Mouse (Mus musculus) cerebellum, adult 2 months (tissue): ENCODE data around the gene Srpr.

Source experiments
- CTCF ChIP-seq: fragments of 200-500 bp; IDR thresholded peaks from 2 replicates; pipeline ENCODE4 v1.5.1; 2011; ENCODE audit warnings: low read depth, mild to moderate bottlenecking, control low read depth, low read length, moderate library complexity, borderline replicate concordance; ENCODE audit not compliant: insufficient read depth
- POLR2A ChIP-seq: fragments of 200-500 bp; IDR thresholded peaks from 2 replicates; pipeline ENCODE4 v1.6.1; 2011; ENCODE audit warnings: low read length, control low read depth, borderline replicate concordance; ENCODE audit not compliant: insufficient read depth

DNA sequence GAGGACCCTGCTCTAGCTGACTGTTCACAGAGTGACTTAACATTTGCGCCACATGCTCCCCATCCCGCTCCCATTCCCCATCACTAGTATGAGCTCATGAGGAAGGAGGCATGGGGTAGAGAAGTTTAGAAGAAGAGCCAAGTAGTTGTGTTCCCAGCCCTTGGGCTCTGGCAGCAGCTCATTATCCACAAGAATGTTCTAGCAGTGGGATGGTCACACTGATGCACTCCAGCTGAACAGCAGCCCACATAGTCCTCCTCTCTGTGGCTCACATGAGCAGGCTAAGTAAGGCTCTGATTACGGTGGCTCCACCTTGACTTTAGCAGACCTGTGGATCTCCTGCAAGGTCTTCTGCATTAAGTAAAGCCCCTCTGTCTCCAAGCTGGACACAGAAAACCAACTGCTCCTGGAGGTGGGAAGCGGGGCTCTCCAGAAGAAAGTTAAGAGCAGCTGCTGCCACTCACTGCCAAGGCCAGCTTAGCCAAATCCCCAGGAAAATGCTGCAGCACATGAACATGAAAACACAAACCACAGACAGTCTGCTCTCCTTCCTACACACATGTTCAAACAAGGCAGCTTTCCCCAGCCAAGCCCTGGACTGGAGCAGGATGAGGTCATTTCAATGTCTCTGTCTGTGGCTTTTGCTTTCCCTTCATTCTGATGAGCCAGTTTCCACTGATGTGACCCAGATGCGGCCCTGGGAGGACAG, 43.8 kb upstream of the Srpr start:
- TF ChIP-seq CTCF (no peak), POLR2A (no peak)
